Mouse (Mus musculus): ENCODE results near the gene Rsph14.

DNA sequence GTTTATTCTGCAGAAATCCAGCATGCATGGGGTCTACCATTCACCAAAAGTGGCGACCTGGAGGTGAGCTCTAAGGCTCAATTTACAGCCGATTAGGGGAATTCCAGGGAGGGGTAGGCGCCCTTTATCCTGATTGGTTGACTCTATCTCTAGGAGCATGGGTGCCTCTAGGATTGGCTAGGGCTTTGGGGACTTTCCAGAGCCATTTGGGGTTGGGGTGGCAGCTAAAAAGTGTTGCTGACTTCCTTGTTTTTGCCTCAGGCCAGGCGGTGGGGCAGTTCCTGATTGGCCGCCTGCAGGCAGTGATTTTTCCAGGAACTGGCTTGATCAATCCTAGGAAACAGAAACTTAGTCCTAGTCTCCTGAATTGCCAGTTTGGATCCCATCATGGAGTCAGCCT lies 113.1 kb downstream of the Rsph14 start:
- TF ChIP-seq MYOG (IDR thresholded peaks at IDR 0.05; ENCODE audit: control insufficient read depth, extremely low read depth, insufficient read length) (no peak), CTCF (IDR thresholded peaks at IDR 0.05; ENCODE audit: control insufficient read depth, insufficient read depth, insufficient read length) (no peak), USF1 (IDR thresholded peaks at IDR 0.05; ENCODE audit: low read depth) (no peak), FOSL1 (IDR thresholded peaks at IDR 0.05; ENCODE audit: insufficient read depth, low read length, poor library complexity, severe bottlenecking) (no peak)

Measured in C2C12 (cell line).